Mouse (Mus musculus) hindbrain, embryonic 14.5 days (tissue): ENCODE results near the gene Rad51d. TPM values are rescaled to one million over a fixed set of nuclear protein-coding genes. Genes with fewer than 3 reads are reported as not detected.
A peak's percentile ranks its signal among the peaks of the same experiment; 100 is the strongest.
"Not testable (repeated sequence)": the region's sequence is repeated elsewhere in the genome, so short reads cannot be mapped to it uniquely, and the experiment has no call there.

Experiments used
- ATAC-seq: fragments of 200-750 bp; cut with Nextera tagmentation; 2 replicates; pipeline ENCODE4 v1.8.0; 2017; ENCODE audit warnings: moderate number of reproducible peaks, mild to moderate bottlenecking, moderate TSS enrichment, moderate library complexity; ENCODE audit not compliant: low FRiP score
- DNase-seq: peaks from one replicate; pipeline ENCODE4 v3.0.0-alpha.2; 2015; ENCODE audit warnings: low spot score
- H3K27ac ChIP-seq: fragments of 300-500 bp; sonication (generic); 2 replicates; pipeline ENCODE4 v1.5.1; 2014; ENCODE audit warnings: mild to moderate bottlenecking, moderate library complexity
- H3K27me3 ChIP-seq: fragments of 300-500 bp; sonication (generic); 2 replicates; pipeline ENCODE4 v1.6.1; 2014; ENCODE audit warnings: mild to moderate bottlenecking, low read length, mixed read lengths; ENCODE audit not compliant: control insufficient read depth, insufficient read depth
- H3K36me3 ChIP-seq: fragments of 300-500 bp; sonication (generic); replicated peaks from 2 replicates; pipeline ENCODE4 v1.6.1; 2014; ENCODE audit not compliant: control insufficient read depth, insufficient read depth
- H3K4me1 ChIP-seq: fragments of 300-500 bp; sonication (generic); replicated peaks from 2 replicates; pipeline ENCODE4 v1.6.1; 2014; ENCODE audit warnings: antibody characterized with exemption, low read length, mixed read lengths; ENCODE audit not compliant: control insufficient read depth, insufficient read depth
- H3K4me2 ChIP-seq: fragments of 300-500 bp; sonication (generic); replicated peaks from 2 replicates; pipeline ENCODE4 v1.6.1; 2014; ENCODE audit warnings: mild to moderate bottlenecking, moderate library complexity
- H3K4me3 ChIP-seq: fragments of 300-500 bp; sonication (generic); replicated peaks from 2 replicates; pipeline ENCODE4 v1.5.1; 2014; ENCODE audit warnings: mild to moderate bottlenecking, low read length
- H3K9ac ChIP-seq: fragments of 300-500 bp; sonication (generic); 2 replicates; pipeline ENCODE4 v1.6.1; 2014
- H3K9me3 ChIP-seq: fragments of 300-500 bp; sonication (generic); 2 replicates; pipeline ENCODE4 v1.6.1; 2016; ENCODE audit warnings: low read length; ENCODE audit not compliant: control insufficient read depth
- WGBS: fragments of 180-500 bp; shearing (Covaris S2); extraction: QIAGEN DNeasy Blood & Tissue Kit; methylation state at CpG from one replicate; pipeline ENCODE4 v1.1.7; 2014; 5-methylcytosine and 5-hydroxymethylcytosine counted together
- polyA plus RNA-seq: library from polyadenylated mRNA; unstranded; fragments of >200 nt; fragmentation: Nextera tagmentation; extraction: Ambion mirVana; gene quantifications from 2 replicates; pipeline ENCODE4 v1.2.1, GENCODE M21; 2014

Gene Rad51d
- polyA plus RNA-seq, 1 experiment from 2014 or later, result 14.3 TPM

DNA sequence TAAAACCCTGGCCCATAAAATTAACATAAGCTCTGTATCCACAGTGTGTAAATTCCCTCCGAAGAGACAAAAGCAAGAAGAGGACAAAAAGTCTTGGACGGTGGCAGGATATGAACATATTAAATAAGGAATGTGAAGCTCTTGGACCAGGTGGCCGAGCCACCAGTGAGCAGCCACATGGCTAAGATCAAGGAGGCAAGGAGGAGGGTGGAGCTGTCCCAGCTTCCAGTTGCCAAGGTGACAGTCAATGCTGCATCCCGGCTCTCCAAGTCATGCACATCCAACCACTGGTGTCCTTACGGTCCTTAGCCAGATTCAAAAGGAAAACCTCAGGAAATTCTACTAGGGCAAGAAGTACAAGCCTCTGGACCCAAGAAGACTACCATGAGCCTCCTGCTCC, 51.9 kb downstream of the Rad51d start:
- DNase-seq, result no peak
- H3K27me3 ChIP-seq, result no peaks in the 10 kb centered on the region

DNA sequence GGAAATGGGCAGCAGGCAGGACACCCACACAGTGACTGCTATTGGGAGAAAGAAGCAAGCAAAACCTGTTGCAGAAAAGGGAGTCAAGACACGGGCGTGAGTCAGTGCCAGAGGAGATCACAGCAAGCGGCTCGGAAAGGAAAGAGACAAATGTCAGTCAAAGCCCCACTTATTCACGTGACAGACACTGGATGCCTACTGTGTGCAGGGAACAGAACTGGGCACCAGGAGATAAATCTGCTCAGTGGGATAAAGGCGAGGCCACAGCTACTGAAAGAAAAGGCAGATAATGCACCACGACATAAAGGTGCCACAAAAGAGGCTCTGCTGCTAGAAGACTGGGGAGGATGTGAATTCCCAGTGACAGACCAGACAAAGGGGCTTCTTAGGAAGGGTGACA, 52.6 kb downstream of the Rad51d start:
- Histone ChIP-seq H3K36me3 (no peaks in the 10 kb centered on the region), H3K9ac (no peak overlapping the region), H3K4me1 (peaks cover 4% of the 10 kb centered on the region; the same call in 1 of the 2 replicates), H3K4me2 (no peak overlapping the region), H3K4me3 (no peak overlapping the region), H3K9me3 (no peaks in the 10 kb centered on the region), H3K27me3 (no peaks in the 10 kb centered on the region), H3K27ac (no peak overlapping the region)
- no peak for DNase-seq
- ATAC-seq, result no peak
- 22% methylated on average over 7 of the region's 7 CpGs for WGBS

More for the DNA sequence above, 51.9 kb downstream of the Rad51d start:
- Histone ChIP-seq H3K27ac (no peak overlapping the region), H3K4me1 (peaks cover 4% of the 10 kb centered on the region; the same call in 1 of the 2 replicates), H3K36me3 (no peaks in the 10 kb centered on the region), H3K9me3 (no peaks in the 10 kb centered on the region), H3K4me2 (no peak overlapping the region), H3K4me3 (no peak overlapping the region), H3K9ac (no peak overlapping the region)
- ATAC-seq, result no peak
- WGBS, result 38% methylated on average over 5 of the region's 5 CpGs

DNA sequence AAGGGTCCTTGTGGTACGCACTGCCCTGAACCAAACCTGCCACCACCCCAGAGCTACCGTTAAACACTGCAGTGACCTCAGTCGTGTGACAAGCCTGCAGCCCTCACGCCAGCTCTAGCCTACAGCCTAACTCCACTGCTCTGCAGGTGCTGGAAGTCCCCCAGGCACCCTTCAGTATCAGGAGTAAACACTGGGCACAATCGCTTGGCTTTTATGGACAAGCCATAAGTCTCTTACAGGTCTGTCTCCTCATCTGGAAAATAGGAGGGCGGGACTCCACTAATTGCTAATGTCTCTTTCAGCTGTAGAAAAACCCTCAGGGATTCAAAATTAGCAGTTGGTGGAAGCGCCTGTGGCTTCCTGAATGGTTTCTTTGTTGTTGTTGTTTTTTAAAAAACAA, 53.2 kb downstream of the Rad51d start:
- no peak overlapping the region for H3K27ac ChIP-seq
- 42% methylated on average over 7 of the region's 7 CpGs for WGBS

DNA sequence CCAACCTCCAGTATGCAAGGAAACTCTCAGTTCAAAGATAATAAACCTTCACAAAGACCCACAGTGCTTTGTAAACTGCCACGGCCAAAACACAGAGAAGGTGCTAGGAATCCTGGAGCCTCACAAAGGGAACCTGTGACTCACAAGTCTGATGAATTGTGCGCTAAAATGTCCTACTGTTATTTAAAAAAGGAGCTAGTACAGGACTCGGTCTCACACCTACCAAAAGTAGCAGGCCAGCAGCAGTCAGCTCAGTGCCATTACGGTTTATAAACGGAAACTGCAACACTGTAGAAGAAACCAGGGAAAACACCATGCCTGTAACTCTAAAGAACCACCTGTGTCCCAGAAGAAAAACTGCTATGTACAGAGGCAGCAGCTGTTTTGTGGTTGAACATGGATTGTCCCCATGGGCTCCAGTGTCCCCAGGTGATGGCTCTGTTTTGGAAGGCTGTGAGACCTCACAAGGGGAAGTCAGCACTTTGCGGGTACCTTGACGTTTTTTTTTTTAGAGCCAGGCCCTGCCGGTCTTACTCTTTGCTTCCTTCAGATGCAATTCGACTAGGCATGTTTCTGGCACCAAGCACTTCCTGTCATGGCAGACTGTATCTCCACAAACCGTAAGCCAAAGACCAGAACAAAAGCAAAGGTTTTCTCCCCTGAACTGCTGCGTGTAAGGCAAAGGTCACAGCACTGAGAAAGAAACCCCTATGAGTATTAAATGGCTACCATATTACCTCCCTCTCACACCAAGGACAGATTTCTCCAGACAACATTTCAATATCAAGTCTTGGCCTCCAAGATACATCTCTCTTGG, 54.6 kb downstream of the Rad51d start:
- Histone ChIP-seq H3K4me2 (no peak overlapping the region), H3K4me1 (peaks cover 17% of the 10 kb centered on the region), H3K27me3 (no peaks in the 10 kb centered on the region), H3K4me3 (no peak overlapping the region), H3K27ac (no peak overlapping the region), H3K9me3 (no peaks in the 10 kb centered on the region), H3K36me3 (no peaks in the 10 kb centered on the region), H3K9ac (no peak overlapping the region)
- 73% methylated on average over 11 of the region's 11 CpGs for WGBS
- DNase-seq, result no peak
- no peak for ATAC-seq

More for the DNA sequence above, 53.2 kb downstream of the Rad51d start:
- Histone ChIP-seq H3K4me3 (no peak overlapping the region), H3K27me3 (no peaks in the 10 kb centered on the region), H3K9ac (no peak overlapping the region), H3K4me2 (no peak overlapping the region), H3K36me3 (no peaks in the 10 kb centered on the region), H3K4me1 (peaks cover 4% of the 10 kb centered on the region; the same call in 1 of the 2 replicates), H3K9me3 (no peaks in the 10 kb centered on the region)
- DNase-seq (no peak), ATAC-seq (no peak)

DNA sequence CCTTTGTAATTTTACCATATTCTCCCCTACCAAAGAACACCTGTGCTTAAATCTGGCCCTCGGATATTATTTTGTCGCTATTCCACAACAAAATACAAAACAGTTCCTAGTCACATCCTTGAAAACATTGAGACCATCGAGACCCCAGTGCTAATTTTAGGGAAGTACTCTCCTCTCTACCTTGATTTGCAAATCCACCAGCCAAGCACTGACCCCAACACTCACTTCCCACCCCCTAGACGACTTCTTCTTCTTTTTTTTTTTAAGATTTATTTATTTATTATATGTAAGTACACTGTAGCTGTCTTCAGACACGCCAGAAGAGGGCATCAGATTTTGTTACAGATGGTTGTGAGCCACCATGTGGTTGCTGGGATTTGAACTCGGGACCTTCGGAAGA, 56.1 kb downstream of the Rad51d start:
- not testable (repeated sequence) for H3K9me3 ChIP-seq, H3K9ac ChIP-seq, ATAC-seq, H3K4me3 ChIP-seq, H3K27ac ChIP-seq, DNase-seq, H3K36me3 ChIP-seq, H3K27me3 ChIP-seq, H3K4me2 ChIP-seq
- H3K4me1 ChIP-seq, result peaks cover 19% of the 10 kb centered on the region
- 91% methylated on average over 7 of the region's 7 CpGs for WGBS

DNA sequence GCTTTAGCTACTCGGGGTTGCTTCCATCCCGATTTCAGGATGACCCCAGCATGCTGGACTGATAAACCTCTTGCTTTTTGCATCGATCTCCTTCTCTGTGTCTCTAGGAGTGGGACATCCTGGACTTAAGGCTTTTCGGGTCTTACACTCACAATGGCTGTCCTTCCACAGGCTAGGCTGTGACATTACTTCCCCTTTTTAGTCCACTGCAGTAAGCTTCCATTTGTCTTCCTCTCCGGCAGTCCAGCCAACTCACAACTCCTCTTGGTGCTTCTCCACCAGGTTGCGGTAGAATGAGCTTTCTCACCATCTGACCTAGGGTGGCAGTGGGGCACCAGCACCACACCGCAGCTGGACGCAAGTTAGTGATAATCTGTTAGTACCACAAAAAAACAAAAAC, 56.5 kb downstream of the Rad51d start:
- Histone ChIP-seq H3K36me3 (no peaks in the 10 kb centered on the region), H3K9me3 (no peaks in the 10 kb centered on the region), H3K4me3 (no peak overlapping the region), H3K9ac (no peak overlapping the region), H3K27ac (no peak overlapping the region), H3K4me1 (peaks cover 19% of the 10 kb centered on the region), H3K27me3 (no peaks in the 10 kb centered on the region), H3K4me2 (no peak overlapping the region)
- 86% methylated on average over 8 of the region's 8 CpGs for WGBS
- DNase-seq (no peak), ATAC-seq (no peak)

DNA sequence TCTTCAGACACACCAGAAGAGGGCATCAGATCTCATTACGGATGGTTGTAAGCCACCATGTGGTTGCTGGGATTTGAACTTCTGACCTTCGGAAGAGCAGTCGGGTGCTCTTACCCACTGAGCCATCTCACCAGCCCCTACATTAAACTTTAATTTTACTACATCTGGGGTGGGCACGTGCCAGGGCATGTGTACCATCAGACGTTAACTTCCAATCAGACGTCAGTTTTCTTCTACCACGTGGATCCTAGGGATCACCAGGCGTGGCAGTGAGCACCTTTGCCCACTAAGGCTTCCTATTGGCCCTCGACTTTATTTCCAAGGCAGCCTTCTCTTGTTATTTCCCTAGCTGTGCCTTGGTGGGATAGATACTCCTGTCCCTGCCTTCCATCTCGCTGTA, 58.0 kb downstream of the Rad51d start:
- not testable (repeated sequence) for H3K4me2 ChIP-seq, H3K9me3 ChIP-seq, DNase-seq, H3K36me3 ChIP-seq, ATAC-seq, H3K4me3 ChIP-seq, H3K27me3 ChIP-seq, H3K9ac ChIP-seq, H3K27ac ChIP-seq
- H3K4me1 ChIP-seq, result peaks cover 15% of the 10 kb centered on the region
- 78% methylated on average over 10 of the region's 10 CpGs for WGBS

DNA sequence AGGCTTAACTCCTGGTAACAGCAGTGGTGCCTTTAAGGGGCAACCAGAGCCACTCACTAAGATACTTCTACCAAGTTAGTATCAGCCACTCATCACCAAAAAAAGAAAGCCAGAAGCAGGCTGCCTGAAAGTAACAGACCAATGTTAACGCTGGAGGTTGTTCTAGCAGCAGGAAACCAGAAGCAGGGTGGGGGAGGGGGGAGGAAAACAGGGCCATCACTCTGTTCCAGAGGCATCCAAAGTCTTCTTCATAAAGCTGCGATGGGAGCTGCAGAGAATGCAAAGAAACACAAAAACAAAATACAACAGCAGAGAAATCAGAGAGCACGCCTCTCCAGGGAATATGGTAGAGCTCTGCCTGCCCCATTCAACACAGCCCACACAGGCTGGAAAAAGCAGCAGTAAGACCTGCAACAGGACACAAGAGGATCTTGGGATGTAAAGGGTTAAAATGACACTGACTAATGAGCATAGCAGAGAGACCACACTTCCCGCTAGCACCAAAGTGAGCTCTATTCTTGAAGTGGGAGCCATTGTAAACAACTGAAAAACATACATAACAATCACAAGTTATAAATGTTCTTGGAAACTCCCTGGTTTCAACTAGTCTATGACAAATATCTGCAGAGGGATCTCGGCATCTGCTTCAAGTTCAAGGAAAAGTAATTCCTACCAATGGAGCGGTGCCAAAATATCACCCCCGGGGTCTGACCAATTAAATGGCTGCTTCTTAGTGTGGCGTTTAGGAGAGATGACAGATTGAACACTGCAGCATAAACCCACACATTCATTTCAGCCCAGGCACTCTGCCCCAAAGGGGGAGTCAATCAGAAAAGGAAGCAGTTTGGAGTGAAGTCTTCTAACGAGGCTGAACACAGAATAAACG, 59.2 kb downstream of the Rad51d start:
- Histone ChIP-seq H3K4me3 (no peak overlapping the region), H3K4me1 (peaks cover 15% of the 10 kb centered on the region), H3K27ac (no peak overlapping the region), H3K9ac (no peak overlapping the region; the same call in 1 of the 2 replicates), H3K36me3 (no peaks in the 10 kb centered on the region), H3K27me3 (no peaks in the 10 kb centered on the region), H3K4me2 (peak overlapping the region; percentile 36), H3K9me3 (no peaks in the 10 kb centered on the region)
- ATAC-seq (peak; percentile 46; the same call in 1 of the 2 replicates), DNase-seq (peak; percentile 66)
- WGBS, result 7% methylated on average over 10 of the region's 10 CpGs

DNA sequence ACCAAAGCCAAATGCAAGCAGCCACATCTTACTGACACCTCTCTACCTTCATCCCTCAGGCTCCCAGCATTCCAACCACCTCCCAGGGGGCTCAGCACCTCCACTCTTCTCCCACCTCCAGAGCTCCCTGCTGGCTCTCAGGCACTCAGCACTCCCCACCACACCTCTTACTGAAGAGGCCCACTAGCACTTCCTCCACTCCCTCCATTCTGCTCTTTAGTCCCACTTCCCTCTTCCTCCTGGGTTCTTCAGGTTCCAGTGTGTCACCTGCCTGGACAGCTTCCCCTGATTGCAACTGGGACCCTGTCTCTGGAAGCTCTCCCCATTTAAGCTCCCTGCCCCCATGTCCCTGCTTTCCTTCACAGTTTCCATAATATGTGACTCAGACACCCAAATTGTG, 63.6 kb downstream of the Rad51d start:
- ATAC-seq, result no peak

More for the DNA sequence above, 63.6 kb downstream of the Rad51d start:
- Histone ChIP-seq H3K36me3 (no peaks in the 10 kb centered on the region), H3K9ac (no peak overlapping the region), H3K9me3 (no peaks in the 10 kb centered on the region), H3K4me1 (peaks cover 12% of the 10 kb centered on the region), H3K27ac (no peak overlapping the region), H3K4me2 (no peak overlapping the region), H3K4me3 (no peak overlapping the region), H3K27me3 (no peaks in the 10 kb centered on the region)
- DNase-seq, result no peak
